Mouse (Mus musculus): Measurements from ENCODE around the gene Gm11639. TPM values are rescaled to one million over a fixed set of nuclear protein-coding genes. Genes with fewer than 3 reads are reported as not detected.

Gene Gm11639
- polyA plus RNA-seq, 1 experiment from 2014 or later = not detected

GRCm38 (mm10) chr11:104646611-104647010 is 38.9 kb upstream of the Gm11639 start:
- 87% methylated on average over 5 of the region's 5 CpGs for WGBS
- Histone ChIP-seq H3K9ac (ENCODE audit: low read length) (no peak overlapping the region), H3K36me3 (ENCODE audit: control insufficient read depth, insufficient read depth, low read length) (no peaks in the 10 kb centered on the region), H3K27ac (ENCODE audit: low read depth, low read length) (no peak overlapping the region), H3K4me1 (ENCODE audit: control insufficient read depth, insufficient read depth, low read length) (no peaks in the 10 kb centered on the region), H3K4me3 (ENCODE audit: low read depth, low read length) (no peak overlapping the region), H3K4me2 (ENCODE audit: low read depth) (no peak overlapping the region), H3K27me3 (ENCODE audit: control insufficient read depth, insufficient read depth, low read length) (no peaks in the 10 kb centered on the region), H3K9me3 (ENCODE audit: control insufficient read depth, low read length) (no peaks in the 10 kb centered on the region)
- no peak for DNase-seq (ENCODE audit: low spot score)
- no peak for ATAC-seq (ENCODE audit: insufficient read depth, low FRiP score, low TSS enrichment)

- ATAC-seq (ENCODE audit: insufficient read depth, low FRiP score, low TSS enrichment) = no peak
- Histone ChIP-seq H3K27me3 (ENCODE audit: control insufficient read depth, insufficient read depth, low read length) (no peaks in the 10 kb centered on the region), H3K9ac (ENCODE audit: low read length) (no peak overlapping the region), H3K9me3 (ENCODE audit: control insufficient read depth, low read length) (no peaks in the 10 kb centered on the region), H3K36me3 (ENCODE audit: control insufficient read depth, insufficient read depth, low read length) (no peaks in the 10 kb centered on the region), H3K4me3 (ENCODE audit: low read depth, low read length) (no peak overlapping the region), H3K4me2 (ENCODE audit: low read depth) (no peak overlapping the region), H3K27ac (ENCODE audit: low read depth, low read length) (no peak overlapping the region), H3K4me1 (ENCODE audit: control insufficient read depth, insufficient read depth, low read length) (no peaks in the 10 kb centered on the region)
- DNase-seq (ENCODE audit: low spot score) = no peak
- WGBS = 72% methylated on average over 8 of the region's 8 CpGs
Measured at GRCm38 (mm10) chr11:104647188-104647867, 38.2 kb upstream of the Gm11639 start.

- H3K36me3 ChIP-seq (ENCODE audit: control insufficient read depth, insufficient read depth, low read length) = no peaks in the 10 kb centered on the region
- H3K4me1 ChIP-seq (ENCODE audit: control insufficient read depth, insufficient read depth, low read length) = no peaks in the 10 kb centered on the region
- no peak overlapping the region for H3K4me3 ChIP-seq (ENCODE audit: low read depth, low read length)
- H3K9me3 ChIP-seq (ENCODE audit: control insufficient read depth, low read length) = no peaks in the 10 kb centered on the region
- H3K4me2 ChIP-seq (ENCODE audit: low read depth) = no peak overlapping the region
- no peak overlapping the region for H3K27ac ChIP-seq (ENCODE audit: low read depth, low read length)
- H3K27me3 ChIP-seq (ENCODE audit: control insufficient read depth, insufficient read depth, low read length) = no peaks in the 10 kb centered on the region
- ATAC-seq (ENCODE audit: insufficient read depth, low FRiP score, low TSS enrichment) (no peak), DNase-seq (ENCODE audit: low spot score) (no peak)
- H3K9ac ChIP-seq (ENCODE audit: low read length) = no peak overlapping the region
- WGBS = 65% methylated on average over 3 of the region's 3 CpGs
Measured at GRCm38 (mm10) chr11:104648571-104648970, 36.9 kb upstream of the Gm11639 start.

GRCm38 (mm10) chr11:104660599-104660998 is 24.9 kb upstream of the Gm11639 start:
- no peaks in the 10 kb centered on the region for H3K27me3 ChIP-seq (ENCODE audit: control insufficient read depth, insufficient read depth, low read length)
- no peaks in the 10 kb centered on the region for H3K9me3 ChIP-seq (ENCODE audit: control insufficient read depth, low read length)
- no peak overlapping the region for H3K4me3 ChIP-seq (ENCODE audit: low read depth, low read length)
- no peak overlapping the region for H3K27ac ChIP-seq (ENCODE audit: low read depth, low read length)
- DNase-seq (ENCODE audit: low spot score) (no peak), ATAC-seq (ENCODE audit: insufficient read depth, low FRiP score, low TSS enrichment) (no peak)
- WGBS = 95% methylated on average over 4 of the region's 4 CpGs
- no peak overlapping the region for H3K9ac ChIP-seq (ENCODE audit: low read length)
- no peaks in the 10 kb centered on the region for H3K4me1 ChIP-seq (ENCODE audit: control insufficient read depth, insufficient read depth, low read length)
- H3K36me3 ChIP-seq (ENCODE audit: control insufficient read depth, insufficient read depth, low read length) = no peaks in the 10 kb centered on the region
- H3K4me2 ChIP-seq (ENCODE audit: low read depth) = no peak overlapping the region

- 87% methylated on average over 5 of the region's 5 CpGs for WGBS
- Histone ChIP-seq H3K4me1 (ENCODE audit: control insufficient read depth, insufficient read depth, low read length) (no peaks in the 10 kb centered on the region), H3K9me3 (ENCODE audit: control insufficient read depth, low read length) (no peaks in the 10 kb centered on the region), H3K4me2 (ENCODE audit: low read depth) (no peak overlapping the region), H3K36me3 (ENCODE audit: control insufficient read depth, insufficient read depth, low read length) (no peaks in the 10 kb centered on the region), H3K9ac (ENCODE audit: low read length) (no peak overlapping the region), H3K27me3 (ENCODE audit: control insufficient read depth, insufficient read depth, low read length) (no peaks in the 10 kb centered on the region), H3K4me3 (ENCODE audit: low read depth, low read length) (no peak overlapping the region), H3K27ac (ENCODE audit: low read depth, low read length) (no peak overlapping the region)
- ATAC-seq (ENCODE audit: insufficient read depth, low FRiP score, low TSS enrichment) = no peak
- DNase-seq (ENCODE audit: low spot score) = no peak
Measured at GRCm38 (mm10) chr11:104661106-104661505, 24.4 kb upstream of the Gm11639 start.

GRCm38 (mm10) chr11:104661531-104662205 is 23.8 kb upstream of the Gm11639 start:
- H3K4me1 ChIP-seq (ENCODE audit: control insufficient read depth, insufficient read depth, low read length) = no peaks in the 10 kb centered on the region
- no peak overlapping the region for H3K9ac ChIP-seq (ENCODE audit: low read length)
- H3K4me2 ChIP-seq (ENCODE audit: low read depth) = no peak overlapping the region
- no peak overlapping the region for H3K27ac ChIP-seq (ENCODE audit: low read depth, low read length)
- no peak for ATAC-seq (ENCODE audit: insufficient read depth, low FRiP score, low TSS enrichment)
- no peak overlapping the region for H3K4me3 ChIP-seq (ENCODE audit: low read depth, low read length)
- no peaks in the 10 kb centered on the region for H3K27me3 ChIP-seq (ENCODE audit: control insufficient read depth, insufficient read depth, low read length)
- no peaks in the 10 kb centered on the region for H3K36me3 ChIP-seq (ENCODE audit: control insufficient read depth, insufficient read depth, low read length)
- DNase-seq (ENCODE audit: low spot score) = no peak
- WGBS = 78% methylated on average over 20 of the region's 20 CpGs
- no peaks in the 10 kb centered on the region for H3K9me3 ChIP-seq (ENCODE audit: control insufficient read depth, low read length)

- 91% methylated on average over 11 of the region's 11 CpGs for WGBS
- no peak overlapping the region for H3K4me3 ChIP-seq (ENCODE audit: low read depth, low read length)
- H3K9me3 ChIP-seq (ENCODE audit: control insufficient read depth, low read length) = no peaks in the 10 kb centered on the region
- no peaks in the 10 kb centered on the region for H3K27me3 ChIP-seq (ENCODE audit: control insufficient read depth, insufficient read depth, low read length)
- ATAC-seq (ENCODE audit: insufficient read depth, low FRiP score, low TSS enrichment) (no peak), DNase-seq (ENCODE audit: low spot score) (no peak)
- no peak overlapping the region for H3K4me2 ChIP-seq (ENCODE audit: low read depth)
- H3K36me3 ChIP-seq (ENCODE audit: control insufficient read depth, insufficient read depth, low read length) = no peaks in the 10 kb centered on the region
- no peaks in the 10 kb centered on the region for H3K4me1 ChIP-seq (ENCODE audit: control insufficient read depth, insufficient read depth, low read length)
- H3K27ac ChIP-seq (ENCODE audit: low read depth, low read length) = no peak overlapping the region
- no peak overlapping the region for H3K9ac ChIP-seq (ENCODE audit: low read length)
Measured at GRCm38 (mm10) chr11:104662573-104662972, 22.9 kb upstream of the Gm11639 start.

GRCm38 (mm10) chr11:104663241-104663877 is 22.1 kb upstream of the Gm11639 start:
- no peak for DNase-seq (ENCODE audit: low spot score)
- Histone ChIP-seq H3K9ac (ENCODE audit: low read length) (no peak overlapping the region), H3K9me3 (ENCODE audit: control insufficient read depth, low read length) (no peaks in the 10 kb centered on the region), H3K27ac (ENCODE audit: low read depth, low read length) (no peak overlapping the region), H3K27me3 (ENCODE audit: control insufficient read depth, insufficient read depth, low read length) (no peaks in the 10 kb centered on the region), H3K4me2 (ENCODE audit: low read depth) (no peak overlapping the region), H3K36me3 (ENCODE audit: control insufficient read depth, insufficient read depth, low read length) (no peaks in the 10 kb centered on the region), H3K4me1 (ENCODE audit: control insufficient read depth, insufficient read depth, low read length) (no peaks in the 10 kb centered on the region), H3K4me3 (ENCODE audit: low read depth, low read length) (no peak overlapping the region)
- WGBS = 83% methylated on average over 6 of the region's 6 CpGs
- ATAC-seq (ENCODE audit: insufficient read depth, low FRiP score, low TSS enrichment) = no peak

- no peak for DNase-seq (ENCODE audit: low spot score)
- no peak overlapping the region for H3K27ac ChIP-seq (ENCODE audit: low read depth, low read length)
- no peaks in the 10 kb centered on the region for H3K27me3 ChIP-seq (ENCODE audit: control insufficient read depth, insufficient read depth, low read length)
- H3K4me3 ChIP-seq (ENCODE audit: low read depth, low read length) = no peak overlapping the region
- ATAC-seq (ENCODE audit: insufficient read depth, low FRiP score, low TSS enrichment) = no peak
- no peaks in the 10 kb centered on the region for H3K36me3 ChIP-seq (ENCODE audit: control insufficient read depth, insufficient read depth, low read length)
- no peak overlapping the region for H3K4me2 ChIP-seq (ENCODE audit: low read depth)
- H3K9ac ChIP-seq (ENCODE audit: low read length) = no peak overlapping the region
- no peaks in the 10 kb centered on the region for H3K4me1 ChIP-seq (ENCODE audit: control insufficient read depth, insufficient read depth, low read length)
- H3K9me3 ChIP-seq (ENCODE audit: control insufficient read depth, low read length) = no peaks in the 10 kb centered on the region
- WGBS = 76% methylated on average over 3 of the region's 3 CpGs
Measured at GRCm38 (mm10) chr11:104663878-104664261, 21.6 kb upstream of the Gm11639 start.

All from neural tube, embryonic 11.5 days (tissue).